In the genomic region with DNA sequence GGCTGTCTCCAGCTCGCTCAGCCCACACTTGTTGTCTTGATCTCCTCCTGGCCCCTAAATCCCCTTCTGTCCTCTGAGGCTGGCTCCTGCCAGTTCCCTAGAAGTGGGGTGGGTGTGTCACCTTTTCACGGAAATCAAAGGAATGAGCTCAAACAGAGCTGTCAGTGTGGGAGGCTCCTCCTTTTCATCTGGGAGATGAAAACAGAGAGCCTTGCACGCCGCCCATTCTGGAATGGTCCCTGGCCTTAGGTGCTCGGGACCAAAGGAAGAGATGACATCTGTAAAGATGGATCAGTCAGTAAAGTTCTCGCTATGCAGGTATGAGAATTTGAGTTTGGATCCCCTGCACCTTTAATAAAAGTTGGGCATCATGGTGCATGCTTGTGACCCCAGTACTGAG, we compare ENCODE assay signal across 46 mouse cellular contexts. TPM values are rescaled to one million over a fixed set of nuclear protein-coding genes. Genes with fewer than 3 reads are reported as not detected.
"Had no signal": no experiment of that assay in that cellular context is flagged by ENCODE, and none has a peak within 500 bp of the region (broad histone marks: within the 10 kb centered on the region; RNA-seq: fewer than 3 reads in every experiment).

A gene (minus strand): TSS at position 101 of the 400 bp plus-strand sequence.

- DNase-seq: left cerebral cortex, postnatal 4 days; liver; liver, embryonic 13.5 days; liver, postnatal 0 days; lung, adult 18-20 months; lung, adult 2 months; lung, embryonic 14.5 days; lung, postnatal 10 days; lung, postnatal 14 days; lung, postnatal 36 days; lung, postnatal 4 days; midbrain, embryonic 14.5 days had no signal

RNA-seq across cellular contexts. Expression of the gene that starts here (rescaled TPM):
- total RNA-seq: left cerebral cortex, postnatal 10 days; left cerebral cortex, postnatal 14 days; left cerebral cortex, postnatal 25 days; left cerebral cortex, postnatal 36 days; left cerebral cortex, postnatal 4 days; liver, adult 2 months; megakaryocyte progenitor cell, adult 5-6 weeks; megakaryocyte, adult 5-6 weeks; megakaryocyte-erythroid progenitor cell, adult 5-6 weeks; monocyte, adult 5-6 weeks had no signal
- polyA plus RNA-seq: limb, embryonic 10.5 days; limb, embryonic 11.5 days; limb, embryonic 12.5 days; limb, embryonic 13.5 days; limb, embryonic 14.5 days; limb, embryonic 15.5 days; liver, adult 2 months; liver, embryonic 11.5 days; liver, embryonic 12.5 days; liver, embryonic 13.5 days; liver, embryonic 14.5 days; liver, embryonic 15.5 days; liver, embryonic 16.5 days; liver, postnatal 0 days; lung, adult 2 months; lung, embryonic 14.5 days; lung, embryonic 15.5 days; lung, embryonic 16.5 days; lung, postnatal 0 days; macrophage; midbrain, embryonic 10.5 days; midbrain, embryonic 11.5 days; midbrain, embryonic 12.5 days; midbrain, embryonic 13.5 days; midbrain, embryonic 14.5 days; midbrain, embryonic 15.5 days; midbrain, embryonic 16.5 days; midbrain, postnatal 0 days; myocyte; neural tube, embryonic 11.5 days; neural tube, embryonic 12.5 days had no signal
